Mouse (Mus musculus): ENCODE data around the gene Spsb4.

Gene Spsb4

GRCm38 (mm10) chr9:96978147-96978782 is 40.4 kb downstream of the Spsb4 start:
- DNase-seq (ENCODE audit: low spot score) = no peak

GRCm38 (mm10) chr9:96977287-96978145 is 41.1 kb downstream of the Spsb4 start:
- no peak for DNase-seq (ENCODE audit: low spot score)

- DNase-seq (ENCODE audit: low spot score) = no peak
These were observed 45.6 kb downstream of the Spsb4 start for GRCm38 (mm10) chr9:96973091-96973490.

GRCm38 (mm10) chr9:96971625-96972404 is 46.8 kb downstream of the Spsb4 start:
- DNase-seq (ENCODE audit: low spot score) = peak; percentile 41

- no peak for DNase-seq (ENCODE audit: low spot score)
These were observed 51.1 kb downstream of the Spsb4 start for GRCm38 (mm10) chr9:96967516-96967915.

- DNase-seq (ENCODE audit: low spot score) = no peak
These were observed 52.2 kb downstream of the Spsb4 start for GRCm38 (mm10) chr9:96966465-96966864.

- no peak for DNase-seq (ENCODE audit: low spot score)
These were observed 55.0 kb downstream of the Spsb4 start for GRCm38 (mm10) chr9:96963443-96964215.

GRCm38 (mm10) chr9:96962714-96963113 is 55.9 kb downstream of the Spsb4 start:
- no peak for DNase-seq (ENCODE audit: low spot score)

GRCm38 (mm10) chr9:96961986-96962701 is 56.5 kb downstream of the Spsb4 start:
- DNase-seq (ENCODE audit: low spot score) = no peak

- peak; percentile 32 for DNase-seq (ENCODE audit: low spot score)
These were observed 57.6 kb downstream of the Spsb4 start for GRCm38 (mm10) chr9:96961006-96961405.

- no peak for DNase-seq (ENCODE audit: low spot score)
These were observed 58.4 kb downstream of the Spsb4 start for GRCm38 (mm10) chr9:96960241-96960640.

GRCm38 (mm10) chr9:96959469-96959868 is 59.2 kb downstream of the Spsb4 start:
- no peak for DNase-seq (ENCODE audit: low spot score)

- DNase-seq (ENCODE audit: low spot score) = no peak
These were observed 60.5 kb downstream of the Spsb4 start for GRCm38 (mm10) chr9:96958009-96958615.

GRCm38 (mm10) chr9:96957298-96957865 is 61.3 kb downstream of the Spsb4 start:
- DNase-seq (ENCODE audit: low spot score) = no peak

GRCm38 (mm10) chr9:96956646-96957297 is 61.9 kb downstream of the Spsb4 start:
- no peak for DNase-seq (ENCODE audit: low spot score)

GRCm38 (mm10) chr9:96954063-96954809 is 64.4 kb downstream of the Spsb4 start:
- no peak for DNase-seq (ENCODE audit: low spot score)

- no peak for DNase-seq (ENCODE audit: low spot score)
These were observed 65.2 kb downstream of the Spsb4 start for GRCm38 (mm10) chr9:96953443-96953842.

GRCm38 (mm10) chr9:96952310-96952975 is 66.2 kb downstream of the Spsb4 start:
- peak; percentile 20 for DNase-seq (ENCODE audit: low spot score)

- DNase-seq (ENCODE audit: low spot score) = no peak
These were observed 69.1 kb downstream of the Spsb4 start for GRCm38 (mm10) chr9:96949551-96949950.
